Mouse (Mus musculus): ENCODE measurements around the gene Mia3. TPM values are rescaled to one million over a fixed set of nuclear protein-coding genes. Genes with fewer than 3 reads are reported as not detected.
"Not testable (repeated sequence)": the region's sequence is repeated elsewhere in the genome, so short reads cannot be mapped to it uniquely, and the experiment has no call there.

The Mia3 gene
- total and polyA plus RNA-seq, 3 experiments, result 51.6 to 129 (median 101) TPM

DNA sequence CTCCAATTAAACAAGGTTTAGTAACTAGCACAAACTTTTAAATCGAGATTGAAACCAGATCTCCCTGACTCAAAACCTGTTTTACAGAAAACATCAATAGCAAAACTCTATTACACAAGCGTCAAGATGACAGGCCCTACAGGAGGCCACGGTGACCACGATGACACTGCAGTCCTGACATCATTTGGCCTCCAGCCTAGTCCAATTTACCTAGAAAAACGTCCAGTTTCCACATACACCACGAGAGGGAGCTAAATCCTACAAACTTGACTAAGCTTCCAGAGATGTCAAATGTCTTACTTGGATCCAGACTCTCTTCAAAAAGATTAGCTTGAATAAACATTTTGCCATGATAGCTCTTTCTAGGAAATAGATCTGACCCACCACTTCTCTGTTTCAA is 19.5 kb downstream of the Mia3 start:
- intact Hi-C loops (cut with DNase I), result no loop called here
- peak in 1 of 2 experiments; percentile 23 for DNase-seq
- 17% methylated on average over 6 of the region's 6 CpGs for WGBS
- Histone ChIP-seq H3K9ac (ENCODE audit: low read depth, low read length) (no peak overlapping the region), H3K36me3 (ENCODE audit: control insufficient read depth, insufficient read depth, low read length) (no peaks in the 10 kb centered on the region; the same call in 1 of the 2 replicates), H3K4me1 (ENCODE audit: control insufficient read depth, insufficient read depth, low read length) (peaks cover 2% of the 10 kb centered on the region; the same call in 1 of the 2 replicates), H3K27ac (no peak overlapping the region), H3K27me3 (ENCODE audit: control insufficient read depth, insufficient read depth, low read length) (no peaks in the 10 kb centered on the region), H3K79me2 (replicated peaks; ENCODE audit: control insufficient read depth, insufficient read depth, low read length) (no peaks in the 10 kb centered on the region), H3K4me3 (no peak overlapping the region)
- peak; percentile 79 for TF ChIP-seq CTCF (IDR thresholded peaks at IDR 0.05)
- TF ChIP-seq EP300 (IDR thresholded peaks at IDR 0.05; ENCODE audit: insufficient read depth, low read depth, low read length), result no peak

DNA sequence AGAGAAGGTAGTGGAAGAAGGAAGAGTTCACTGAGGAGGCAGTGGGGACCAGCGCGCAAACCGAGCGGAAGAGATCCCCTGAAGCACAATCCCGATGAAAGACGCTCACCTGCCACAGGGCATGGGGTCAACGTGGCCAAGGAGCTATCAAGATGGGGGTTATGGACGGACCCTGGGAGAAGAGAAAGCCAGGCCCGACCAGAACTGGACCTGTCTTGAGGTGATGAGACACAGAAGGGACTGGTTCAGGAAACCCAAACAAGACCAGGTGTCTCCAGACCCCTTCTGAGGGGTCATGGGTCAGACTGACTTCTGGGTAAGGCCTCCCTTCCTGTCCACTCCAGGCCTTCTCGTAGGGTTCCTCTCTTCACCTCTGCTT is 23.5 kb downstream of the Mia3 start:
- no peak for DNase-seq
- Histone ChIP-seq H3K4me1 (ENCODE audit: control insufficient read depth, insufficient read depth, low read length) (peaks cover 4% of the 10 kb centered on the region), H3K4me3 (peak overlapping the region; percentile 83), H3K9ac (ENCODE audit: low read depth, low read length) (peak overlapping the region; percentile 89), H3K36me3 (ENCODE audit: control insufficient read depth, insufficient read depth, low read length) (no peaks in the 10 kb centered on the region), H3K79me2 (replicated peaks; ENCODE audit: control insufficient read depth, insufficient read depth, low read length) (no peaks in the 10 kb centered on the region), H3K27me3 (ENCODE audit: control insufficient read depth, insufficient read depth, low read length) (no peaks in the 10 kb centered on the region), H3K27ac (peak overlapping the region; percentile 85)
- intact Hi-C loops (cut with DNase I), result loop anchor here (1.0 to 2.0 kb wide), 2 partner anchors 23 to 43 kb away; partner anchors contain the start of gene Mia3
- WGBS, result 4% methylated on average over 10 of the region's 10 CpGs
- TF ChIP-seq EP300 (IDR thresholded peaks at IDR 0.05; ENCODE audit: insufficient read depth, low read depth, low read length), result no peak
- no peak for TF ChIP-seq POLR2A (IDR thresholded peaks at IDR 0.05; ENCODE audit: insufficient read depth, low read depth, low read length)
- TF ChIP-seq CTCF (IDR thresholded peaks at IDR 0.05), result no peak

DNA sequence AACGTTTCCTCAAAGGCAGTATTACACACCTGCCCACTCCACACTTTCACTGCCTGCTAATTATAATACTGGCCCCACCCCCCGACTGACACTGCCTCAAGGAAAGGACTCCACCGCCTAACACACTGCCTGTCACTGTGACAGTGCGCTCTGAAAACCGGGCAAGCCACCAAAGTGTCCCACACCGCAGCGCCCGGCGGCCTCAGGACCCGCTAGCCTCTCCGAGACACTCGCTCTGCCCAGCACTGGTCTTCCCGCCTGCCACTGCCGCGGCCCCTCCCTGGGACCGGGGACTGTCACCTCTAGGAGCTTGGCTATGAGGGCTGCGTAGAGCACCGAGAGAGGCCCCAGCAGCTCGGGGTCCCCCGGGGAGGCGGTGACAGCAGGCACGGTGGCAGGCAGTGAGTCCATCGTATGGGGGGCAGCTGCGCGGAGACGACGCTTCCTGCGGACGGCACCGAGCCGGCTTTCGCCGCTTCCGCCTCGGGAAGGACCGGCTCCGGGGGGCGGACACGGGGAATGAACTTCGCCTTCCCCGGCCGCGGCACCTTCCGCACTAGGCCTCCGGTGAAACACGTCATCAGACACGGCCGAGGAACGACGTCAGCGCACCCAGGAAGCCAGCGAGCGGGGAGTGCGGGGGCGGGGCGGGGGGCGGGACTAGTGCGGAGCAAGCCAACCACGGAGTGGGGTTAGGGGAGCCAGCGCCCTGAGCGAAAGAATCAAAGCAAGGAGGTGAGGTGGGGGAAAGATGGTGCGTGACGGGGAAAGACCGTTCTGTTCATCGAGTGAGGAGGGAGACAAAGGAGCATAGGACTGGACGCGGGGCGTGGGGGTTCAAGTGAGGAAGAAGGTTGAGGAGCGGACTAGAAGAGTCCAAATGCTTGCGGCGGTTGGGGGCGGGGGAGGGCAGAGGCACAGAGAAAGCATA is 24.2 kb downstream of the Mia3 start:
- no peaks in the 10 kb centered on the region for H3K36me3 ChIP-seq (ENCODE audit: control insufficient read depth, insufficient read depth, low read length)
- peaks cover 4% of the 10 kb centered on the region for H3K4me1 ChIP-seq (ENCODE audit: control insufficient read depth, insufficient read depth, low read length)
- peak overlapping the region; percentile 89 for H3K9ac ChIP-seq (ENCODE audit: low read depth, low read length)
- H3K79me2 ChIP-seq (replicated peaks; ENCODE audit: control insufficient read depth, insufficient read depth, low read length), result no peaks in the 10 kb centered on the region
- DNase-seq, result peak; percentile 89 to 90
- no peak for TF ChIP-seq CTCF (IDR thresholded peaks at IDR 0.05)
- peak; percentile 53; the same call in 1 of the 2 replicates for TF ChIP-seq POLR2A (IDR thresholded peaks at IDR 0.05; ENCODE audit: insufficient read depth, low read depth, low read length)
- TF ChIP-seq EP300 (IDR thresholded peaks at IDR 0.05; ENCODE audit: insufficient read depth, low read depth, low read length), result no peak
- no peaks in the 10 kb centered on the region for H3K27me3 ChIP-seq (ENCODE audit: control insufficient read depth, insufficient read depth, low read length)
- H3K27ac ChIP-seq, result peak overlapping the region; percentile 85
- WGBS, result under 1% methylated on average over 72 of the region's 72 CpGs
- peak overlapping the region; percentile 83 for H3K4me3 ChIP-seq
- intact Hi-C loops (cut with DNase I), result loop anchor here (1.0 to 2.0 kb wide), 2 partner anchors 24 to 44 kb away; partner anchors contain the start of gene Mia3

DNA sequence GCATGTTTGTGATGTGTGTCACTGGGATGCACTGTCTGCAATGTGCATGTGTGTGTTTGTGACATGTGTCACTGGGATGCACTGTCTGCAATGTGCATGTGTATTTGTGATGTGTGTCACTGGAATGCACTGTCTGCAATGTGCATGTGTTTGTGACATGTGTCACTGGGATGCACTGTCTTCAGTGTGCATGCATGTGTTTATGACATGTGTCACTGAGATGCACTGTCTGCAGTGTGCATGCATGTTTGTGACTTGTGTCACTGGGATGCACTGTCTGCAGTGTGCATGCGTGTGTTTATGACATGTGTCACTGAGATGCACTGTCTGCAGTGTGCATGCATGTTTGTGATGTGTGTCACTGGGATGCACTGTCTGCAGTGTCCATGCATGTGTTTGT is 26.5 kb downstream of the Mia3 start:
- H3K4me1 ChIP-seq (ENCODE audit: control insufficient read depth, insufficient read depth, low read length); H3K79me2 ChIP-seq (replicated peaks; ENCODE audit: control insufficient read depth, insufficient read depth, low read length); H3K36me3 ChIP-seq (ENCODE audit: control insufficient read depth, insufficient read depth, low read length); H3K4me3 ChIP-seq; H3K27ac ChIP-seq; H3K27me3 ChIP-seq (ENCODE audit: control insufficient read depth, insufficient read depth, low read length); DNase-seq; H3K9ac ChIP-seq (ENCODE audit: low read depth, low read length); intact Hi-C loops (cut with DNase I): not testable (repeated sequence)
- WGBS, result 91% methylated on average over 1 of the region's 1 CpGs

DNA sequence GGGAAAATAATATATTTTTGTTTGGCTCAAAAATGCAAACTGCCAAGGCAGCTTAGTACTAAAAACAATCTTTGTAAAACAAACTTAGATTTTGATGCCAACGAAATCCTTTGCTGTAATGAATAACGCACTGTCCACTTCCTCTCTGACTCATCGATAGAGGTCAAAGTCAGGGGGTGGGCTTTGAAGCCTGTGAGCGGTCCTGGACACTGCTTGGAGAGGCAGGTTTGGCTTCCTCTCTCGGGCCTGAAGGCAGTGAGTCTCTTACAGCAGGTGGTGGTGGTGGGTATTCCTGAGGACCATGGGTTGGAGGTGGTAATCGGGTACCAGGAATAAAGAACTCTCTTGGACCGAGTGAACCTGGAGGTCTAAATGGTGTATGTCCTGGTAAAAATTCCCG is 42.2 kb downstream of the Mia3 start:
- Histone ChIP-seq H3K36me3 (ENCODE audit: control insufficient read depth, insufficient read depth, low read length) (peaks cover 5% of the 10 kb centered on the region; the same call in 1 of the 2 replicates), H3K9ac (ENCODE audit: low read depth, low read length) (no peak overlapping the region), H3K79me2 (replicated peaks; ENCODE audit: control insufficient read depth, insufficient read depth, low read length) (no peaks in the 10 kb centered on the region), H3K4me3 (no peak overlapping the region), H3K27ac (no peak overlapping the region), H3K27me3 (ENCODE audit: control insufficient read depth, insufficient read depth, low read length) (no peaks in the 10 kb centered on the region), H3K4me1 (ENCODE audit: control insufficient read depth, insufficient read depth, low read length) (no peaks in the 10 kb centered on the region)
- no peak for DNase-seq
- intact Hi-C loops (cut with DNase I), result no loop called here
- 66% methylated on average over 8 of the region's 8 CpGs for WGBS
- TF ChIP-seq EP300 (IDR thresholded peaks at IDR 0.05; ENCODE audit: insufficient read depth, low read depth, low read length) (no peak), CTCF (IDR thresholded peaks at IDR 0.05) (no peak), POLR2A (IDR thresholded peaks at IDR 0.05; ENCODE audit: insufficient read depth, low read depth, low read length) (no peak)

DNA sequence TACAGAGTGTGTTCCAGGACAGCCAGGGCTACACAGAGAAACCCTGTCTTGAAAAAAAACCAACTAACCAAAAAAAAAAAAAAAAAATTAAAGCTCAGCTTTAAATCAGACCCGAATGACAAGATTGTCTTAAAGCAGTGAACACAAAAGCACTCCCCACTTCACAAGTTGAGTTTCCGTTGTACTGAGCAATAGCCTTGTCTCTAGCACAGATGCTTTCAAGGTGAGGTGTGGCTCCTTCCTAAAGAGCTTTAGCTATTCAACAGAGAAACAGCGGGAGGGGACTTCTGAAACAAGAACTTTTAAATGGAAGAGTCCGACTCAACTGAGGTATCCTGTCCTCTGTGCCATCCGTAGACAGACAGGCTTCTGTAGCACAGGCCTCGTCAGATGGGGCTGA is 44.9 kb downstream of the Mia3 start:
- Histone ChIP-seq H3K27me3 (ENCODE audit: control insufficient read depth, insufficient read depth, low read length) (no peaks in the 10 kb centered on the region), H3K27ac (no peak overlapping the region), H3K4me3 (no peak overlapping the region), H3K9ac (ENCODE audit: low read depth, low read length) (no peak overlapping the region), H3K36me3 (ENCODE audit: control insufficient read depth, insufficient read depth, low read length) (peaks cover 5% of the 10 kb centered on the region; the same call in 1 of the 2 replicates), H3K4me1 (ENCODE audit: control insufficient read depth, insufficient read depth, low read length) (no peaks in the 10 kb centered on the region), H3K79me2 (replicated peaks; ENCODE audit: control insufficient read depth, insufficient read depth, low read length) (no peaks in the 10 kb centered on the region)
- TF ChIP-seq CTCF (IDR thresholded peaks at IDR 0.05) (no peak), EP300 (IDR thresholded peaks at IDR 0.05; ENCODE audit: insufficient read depth, low read depth, low read length) (no peak), POLR2A (IDR thresholded peaks at IDR 0.05; ENCODE audit: insufficient read depth, low read depth, low read length) (no peak)
- intact Hi-C loops (cut with DNase I), result no loop called here
- DNase-seq, result no peak
- WGBS, result 99% methylated on average over 6 of the region's 6 CpGs
